Mouse (Mus musculus) R1 (cell line): ENCODE data around the gene Tbk1.

Experiments used
- DNase-seq: peaks from one replicate; pipeline ENCODE4 v3.0.0-alpha.2; 2018; ENCODE audit warnings: low read depth, low spot score

Gene Tbk1

DNA sequence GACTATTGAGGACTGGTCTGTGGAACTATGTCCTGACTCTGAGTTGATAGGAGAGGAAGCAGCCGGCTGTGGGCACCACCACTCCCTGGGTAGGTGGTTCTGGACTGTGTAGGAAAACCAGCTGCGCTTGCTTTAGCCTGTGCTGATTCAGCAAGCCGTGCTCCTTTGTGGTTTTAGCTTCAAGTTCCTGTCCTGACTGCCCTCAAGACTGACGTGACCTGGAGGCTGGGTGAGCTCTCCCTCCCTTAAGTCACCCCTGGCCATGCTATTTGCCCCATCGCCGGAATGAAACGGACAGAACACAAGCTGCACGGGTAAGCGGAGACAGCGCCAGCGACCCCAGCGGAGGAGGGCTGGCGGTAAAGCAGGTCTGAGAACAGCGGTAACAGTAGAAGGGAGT, 4.5 kb upstream of the Tbk1 start:
- no peak for DNase-seq

DNA sequence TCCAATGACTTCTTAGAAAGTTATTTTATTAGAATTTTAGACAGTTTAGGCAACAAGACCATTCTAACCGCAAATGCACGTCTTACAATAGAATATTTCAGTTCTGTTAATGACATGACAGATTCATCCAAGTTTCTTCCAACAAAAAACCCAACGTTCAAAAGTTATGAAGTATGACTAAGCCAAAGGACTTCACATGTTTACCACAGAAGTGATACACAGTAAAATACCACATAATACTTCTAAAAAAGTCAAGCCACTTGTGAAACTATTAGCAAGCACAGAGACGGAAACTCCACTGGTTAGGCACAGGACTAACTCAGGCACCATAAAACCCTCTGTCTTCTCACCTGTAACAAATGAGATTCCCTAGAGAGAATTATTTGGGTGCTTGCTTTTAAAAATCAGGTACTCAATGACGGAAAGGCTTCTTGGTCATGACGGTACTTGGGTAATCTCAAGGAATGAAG, 819 bp upstream of the Tbk1 start:
- no peak for DNase-seq

DNA sequence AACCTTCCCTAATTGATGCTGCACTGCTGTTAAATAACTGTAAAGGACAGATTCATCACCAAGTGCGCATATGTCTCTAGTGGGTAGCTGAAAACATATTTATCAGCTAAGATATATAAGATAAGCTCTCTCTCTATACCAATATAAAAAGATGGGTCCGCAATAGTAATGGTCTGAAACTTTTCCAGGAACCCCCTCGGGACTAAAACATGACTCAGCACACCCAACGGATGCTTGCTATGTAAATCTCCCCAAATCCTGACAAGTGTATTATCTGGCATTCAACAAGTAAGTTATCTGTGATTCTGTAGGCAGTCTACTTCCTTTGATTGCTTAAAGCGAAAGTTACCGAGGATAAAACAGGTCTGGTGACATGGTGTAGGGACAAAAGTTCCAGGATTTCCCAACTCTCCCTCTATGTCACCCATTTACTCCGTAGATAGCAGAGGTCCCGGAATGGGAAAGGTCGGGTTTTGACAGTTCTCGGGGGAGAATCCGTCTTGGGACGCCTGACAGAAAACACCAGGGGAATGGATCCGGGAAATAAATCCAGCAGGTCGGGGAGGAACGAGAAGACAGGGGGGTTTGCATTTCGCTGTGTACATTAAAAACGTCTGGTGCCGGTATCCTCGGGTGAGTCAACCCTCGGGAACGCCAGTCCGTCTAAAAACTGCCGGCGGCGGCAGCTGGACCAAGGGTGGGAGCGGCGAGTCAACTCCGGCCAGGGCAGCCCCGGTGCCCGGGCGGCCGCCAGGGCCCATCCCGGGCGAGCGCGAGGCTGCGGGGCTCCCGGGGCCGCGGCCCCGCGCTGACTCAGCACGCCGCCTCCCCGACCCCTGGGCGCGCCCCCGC, 570 bp downstream of the Tbk1 start:
- no peak for DNase-seq

DNA sequence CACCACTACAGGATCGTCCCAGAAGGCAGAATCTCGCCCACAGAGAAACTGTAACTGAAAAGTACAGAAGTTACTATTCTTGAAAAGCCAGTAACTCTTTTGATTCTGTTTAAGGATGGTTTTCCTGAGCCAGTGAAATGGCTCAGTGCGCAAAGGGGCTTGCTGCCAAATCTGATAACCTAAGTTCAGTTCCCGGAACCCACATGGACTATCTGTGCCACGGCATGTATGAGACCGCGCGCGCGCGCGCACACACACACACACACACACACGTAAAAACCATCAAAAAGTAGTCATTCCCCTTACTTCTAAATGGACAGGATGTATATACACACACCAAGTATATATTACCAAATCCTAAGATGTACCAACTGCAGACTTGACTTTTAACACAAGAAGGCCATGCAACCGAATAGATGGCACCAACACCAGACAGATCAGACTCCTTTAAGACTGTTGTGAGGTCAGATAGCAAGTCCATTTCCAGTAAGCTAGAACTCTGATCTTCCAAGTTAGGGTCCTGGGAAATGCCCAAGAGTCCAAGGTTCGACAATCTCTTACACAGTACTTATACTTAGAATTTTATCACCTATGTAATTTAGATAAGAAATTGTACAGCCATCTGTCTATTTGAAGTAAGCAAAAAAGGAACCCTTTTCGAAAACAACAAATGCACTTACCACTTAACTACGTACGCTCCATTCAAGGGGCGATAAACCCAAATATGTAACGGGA, 1.4 kb downstream of the Tbk1 start:
- DNase-seq = no peak

DNA sequence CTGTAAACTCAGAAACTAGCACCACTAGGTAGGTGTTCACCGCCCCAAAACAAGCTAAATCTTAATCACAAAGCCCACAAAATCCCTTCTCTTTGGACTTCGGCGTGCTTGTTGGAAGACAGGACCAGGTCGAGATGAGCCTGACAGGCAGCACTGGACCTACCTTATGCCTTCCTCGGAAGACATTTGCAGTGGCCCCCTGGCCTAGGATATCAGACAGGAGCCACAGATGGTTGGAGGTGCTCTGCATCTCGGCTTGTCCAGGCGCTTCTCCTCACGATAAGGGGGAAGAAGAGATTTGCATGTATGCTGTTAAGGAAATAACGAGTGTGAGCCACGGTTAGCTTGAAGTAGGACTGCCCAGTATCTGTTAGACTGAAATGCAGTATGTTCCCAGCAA, 2.6 kb downstream of the Tbk1 start:
- DNase-seq = no peak

DNA sequence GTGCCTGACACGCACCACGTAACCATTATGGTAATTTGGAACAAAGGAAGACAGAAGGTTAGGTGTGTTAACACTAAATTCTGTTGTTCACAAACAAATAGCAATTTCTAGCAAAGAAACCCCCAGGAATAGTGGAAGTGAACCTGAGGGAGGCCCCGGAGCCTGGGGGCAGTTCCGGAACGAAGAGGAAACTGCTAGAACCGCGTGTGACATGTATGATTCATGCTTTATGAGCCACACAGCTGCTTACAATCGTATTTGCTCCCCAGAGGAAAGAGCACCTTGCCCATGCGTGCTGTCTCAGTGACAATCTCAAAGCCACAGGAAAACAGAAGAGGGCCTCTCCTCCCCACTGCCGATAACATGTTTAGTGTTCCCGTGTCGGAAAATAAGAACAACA, 3.6 kb downstream of the Tbk1 start:
- no peak for DNase-seq

DNA sequence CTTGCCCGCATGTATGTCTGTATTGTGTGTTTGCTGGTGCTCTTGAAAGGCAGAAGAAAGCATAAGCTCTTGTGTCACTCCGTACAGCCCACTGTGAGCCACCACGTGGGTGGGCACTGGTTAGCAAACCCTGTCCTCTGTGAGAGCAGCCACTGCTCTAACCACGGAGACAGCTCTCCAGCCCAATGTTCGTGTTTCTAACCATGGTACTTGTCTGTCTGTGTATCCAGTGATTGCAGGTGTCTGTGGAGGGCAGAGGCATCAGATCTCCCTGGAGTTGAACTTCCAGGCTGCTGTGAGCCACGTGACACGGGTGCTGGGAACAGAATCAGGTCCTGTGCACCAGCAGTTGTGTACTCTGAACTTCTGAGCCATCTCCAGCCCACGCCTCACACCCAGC, 4.3 kb downstream of the Tbk1 start:
- no peak for DNase-seq

DNA sequence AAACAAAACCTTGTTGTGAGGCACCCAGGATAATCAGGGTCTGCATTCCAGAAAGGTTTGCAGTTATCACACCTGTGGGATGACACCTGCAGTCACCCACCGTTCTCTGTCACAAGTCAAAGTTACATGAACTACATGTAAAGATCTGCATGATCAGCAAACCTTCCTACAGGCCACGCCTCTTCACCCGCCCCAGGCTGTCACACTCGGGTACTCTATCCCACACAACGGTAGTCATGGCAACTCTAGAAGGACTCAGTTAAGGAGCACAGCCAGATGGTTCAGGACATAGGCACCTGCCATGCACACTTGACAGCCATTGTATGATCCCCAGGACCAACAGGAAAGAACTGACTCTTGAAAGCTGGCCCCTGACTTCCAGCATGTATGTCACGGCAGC, 5.2 kb downstream of the Tbk1 start:
- peak; percentile 82 for DNase-seq

DNA sequence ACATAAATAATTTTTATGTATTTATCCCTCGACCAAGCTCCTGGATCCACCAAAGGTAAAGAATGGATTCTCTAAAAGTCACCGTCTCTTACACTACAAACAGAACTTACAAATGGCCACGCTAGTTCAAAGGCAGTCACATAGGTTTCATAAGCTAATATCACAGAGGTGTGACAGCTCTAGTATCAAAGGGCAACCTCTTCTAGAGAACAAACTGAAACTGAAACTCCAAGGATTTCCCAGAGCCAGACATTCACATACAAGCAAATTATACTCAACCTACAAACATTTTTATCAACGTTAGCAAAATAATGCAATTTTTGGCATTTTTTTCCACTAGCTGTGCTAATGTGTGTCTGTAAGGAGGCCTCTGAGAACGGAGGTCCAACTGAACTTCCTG, 6.2 kb downstream of the Tbk1 start:
- DNase-seq = no peak

DNA sequence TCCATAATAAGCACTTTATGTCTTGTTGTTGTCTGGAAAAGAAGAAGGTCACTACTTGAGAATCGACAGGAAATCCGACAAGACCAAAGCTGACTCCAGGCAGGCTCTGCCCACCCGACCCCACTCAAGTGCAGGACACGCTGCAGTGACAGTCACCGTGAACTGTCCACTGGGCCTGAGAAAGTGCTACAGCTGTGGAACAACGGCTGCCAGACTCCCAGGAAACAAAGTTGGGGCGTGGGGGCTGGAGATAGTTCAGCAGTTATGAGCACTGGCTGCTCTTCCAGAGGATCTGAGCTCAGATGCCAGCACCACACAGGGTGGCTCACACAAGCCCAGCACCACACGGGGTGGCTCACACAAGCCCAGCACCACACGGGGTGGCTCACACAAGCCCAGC, 10.2 kb downstream of the Tbk1 start:
- DNase-seq = no peak

DNA sequence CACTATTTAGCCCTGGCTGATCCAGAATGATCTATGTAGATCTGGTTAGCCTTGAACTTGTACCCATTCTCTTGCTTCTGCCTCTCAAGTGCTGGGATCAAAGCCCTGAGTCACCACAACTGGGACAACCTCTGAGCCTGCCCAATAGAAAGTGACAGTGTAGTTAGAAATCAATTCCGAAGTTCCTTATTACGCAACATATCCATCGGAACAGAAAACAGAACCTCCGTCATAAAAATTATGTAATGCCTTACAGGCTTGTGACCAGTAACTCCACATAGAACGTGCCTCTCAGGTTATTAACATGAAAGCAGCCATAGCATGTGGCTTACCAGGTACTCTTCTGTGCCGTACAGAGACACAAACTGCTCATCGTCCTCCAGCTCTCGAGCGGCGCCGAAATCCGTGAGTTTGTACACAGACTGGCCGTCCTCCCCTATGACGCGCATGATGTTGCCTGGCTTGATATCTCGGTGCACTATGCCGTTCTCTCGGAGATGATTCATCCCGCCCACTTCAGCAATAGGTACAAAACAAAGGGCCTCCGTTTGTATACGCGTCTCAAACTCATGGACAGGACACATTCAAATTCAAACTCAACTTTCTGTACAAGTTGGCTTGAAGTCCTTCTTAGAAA, 15.0 kb downstream of the Tbk1 start:
- DNase-seq = no peak

DNA sequence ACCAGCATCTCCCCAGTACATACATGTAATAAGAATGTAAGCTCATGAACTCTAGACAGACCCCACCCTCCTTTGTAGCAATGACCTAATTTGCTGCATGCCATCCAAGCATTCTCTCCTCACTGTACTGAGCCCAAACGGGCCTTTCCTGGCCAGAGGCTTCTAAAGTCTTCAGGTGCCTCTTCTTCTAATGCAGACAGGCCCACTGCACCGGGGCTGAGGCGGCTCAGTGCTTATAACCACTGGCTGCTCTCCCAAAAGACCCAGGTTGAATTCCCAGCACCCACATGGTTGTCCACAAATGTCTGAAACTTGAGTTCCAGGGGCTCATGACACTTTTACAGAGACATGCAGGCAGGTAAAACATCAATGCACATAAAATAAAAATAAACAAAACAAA, 15.6 kb downstream of the Tbk1 start:
- DNase-seq = no peak

DNA sequence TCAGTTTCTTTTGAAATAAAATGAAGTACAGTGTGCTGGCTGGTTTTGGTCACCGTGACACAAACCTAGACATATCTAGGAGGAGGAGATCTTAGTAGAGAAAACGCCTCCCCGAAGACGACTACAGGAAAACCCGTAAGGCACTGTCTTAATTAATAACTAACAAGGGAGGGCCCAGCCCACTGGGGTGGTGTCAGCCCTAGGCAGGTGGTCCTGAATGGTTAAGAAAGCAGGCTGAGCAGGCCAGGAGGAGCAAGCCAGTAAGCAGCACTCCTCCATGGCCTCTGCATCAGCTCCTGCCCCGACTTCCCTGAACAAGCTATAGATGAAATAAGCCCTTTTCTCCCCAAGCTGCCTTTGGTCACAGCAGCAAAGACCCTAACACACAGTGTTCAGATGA, 16.8 kb downstream of the Tbk1 start:
- no peak for DNase-seq

DNA sequence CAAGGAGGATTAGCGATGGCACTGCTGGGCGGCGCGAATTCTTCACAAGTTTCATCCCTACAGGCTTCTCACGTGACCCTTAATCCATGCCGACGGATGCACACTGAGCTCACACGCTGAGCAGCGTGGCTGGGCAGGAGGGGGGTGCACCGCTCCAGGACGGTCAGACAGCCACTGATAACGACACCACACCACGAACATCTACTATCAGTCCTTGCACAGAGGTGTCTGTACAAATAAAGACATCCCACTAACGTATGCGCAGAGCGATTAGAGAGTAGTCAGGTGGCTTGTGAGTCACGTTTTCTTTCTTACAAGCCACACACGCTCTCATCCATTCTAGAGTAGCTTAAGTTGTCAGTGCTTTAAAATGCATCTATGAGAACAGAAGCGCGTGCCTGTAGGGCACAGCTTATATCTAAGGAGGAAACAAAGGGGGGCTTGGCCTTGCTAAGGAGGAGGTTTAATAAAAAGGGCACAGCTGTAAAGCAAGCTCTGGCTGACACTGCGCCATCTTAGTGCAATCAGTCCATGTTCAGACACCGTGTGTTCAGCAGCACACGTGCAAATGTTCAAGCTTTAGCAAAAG, 17.5 kb downstream of the Tbk1 start:
- peak; percentile 89 for DNase-seq

DNA sequence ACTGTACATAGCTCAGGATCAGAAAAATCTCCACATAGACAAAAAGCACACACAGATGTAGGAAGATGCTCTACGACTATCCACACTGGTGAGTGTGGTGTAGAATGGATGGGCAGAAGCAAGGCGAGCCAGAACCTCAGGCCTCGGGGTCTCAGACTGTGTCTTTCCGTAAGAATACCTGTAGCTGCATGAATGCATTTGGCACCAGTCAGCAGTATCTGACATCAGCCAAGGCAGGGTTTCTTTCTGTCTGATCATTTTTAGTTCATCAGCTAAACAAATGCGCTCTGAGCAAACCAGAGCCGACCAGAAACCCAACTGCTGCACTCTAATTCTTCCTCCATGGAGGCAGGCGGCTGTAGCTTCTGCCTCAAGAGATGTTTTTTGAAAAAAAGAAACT, 18.1 kb downstream of the Tbk1 start:
- DNase-seq = no peak

DNA sequence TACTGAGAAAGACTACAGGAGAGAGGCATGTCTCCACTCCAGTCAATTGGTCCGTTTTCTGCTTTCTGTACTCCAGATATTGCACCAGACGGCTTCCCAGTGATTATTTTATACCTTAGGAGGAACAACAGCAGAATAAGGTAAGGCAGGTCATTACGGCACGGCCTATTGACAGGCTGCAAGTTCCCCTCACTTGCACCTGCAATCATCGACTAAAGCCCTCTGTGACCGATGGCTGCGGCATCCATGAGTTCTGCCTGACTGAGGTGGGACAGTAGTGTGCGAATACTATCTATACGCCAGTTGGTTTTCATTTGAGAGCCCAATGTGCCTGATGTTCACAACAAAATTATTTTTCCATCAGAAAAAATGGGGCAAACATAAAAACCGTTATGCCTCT, 18.6 kb downstream of the Tbk1 start:
- no peak for DNase-seq

DNA sequence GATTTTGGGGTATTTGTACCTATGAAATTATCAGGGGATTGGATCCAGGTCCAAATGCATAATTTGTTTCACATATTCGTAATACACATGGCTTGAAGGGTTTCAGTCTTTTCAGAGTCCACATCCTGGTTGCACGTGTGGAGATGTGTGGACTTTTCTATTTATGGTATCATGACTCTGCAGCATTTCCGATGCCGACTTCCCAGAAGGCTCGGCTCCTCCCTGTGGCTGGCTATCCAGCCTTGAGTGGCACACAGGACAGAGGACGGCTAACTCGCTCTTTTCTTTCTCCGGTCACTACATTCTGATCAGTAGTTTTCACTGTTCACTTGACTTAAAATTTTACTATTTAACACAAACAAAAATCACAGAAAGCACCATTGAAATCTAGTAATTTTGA, 22.1 kb downstream of the Tbk1 start:
- no peak for DNase-seq

DNA sequence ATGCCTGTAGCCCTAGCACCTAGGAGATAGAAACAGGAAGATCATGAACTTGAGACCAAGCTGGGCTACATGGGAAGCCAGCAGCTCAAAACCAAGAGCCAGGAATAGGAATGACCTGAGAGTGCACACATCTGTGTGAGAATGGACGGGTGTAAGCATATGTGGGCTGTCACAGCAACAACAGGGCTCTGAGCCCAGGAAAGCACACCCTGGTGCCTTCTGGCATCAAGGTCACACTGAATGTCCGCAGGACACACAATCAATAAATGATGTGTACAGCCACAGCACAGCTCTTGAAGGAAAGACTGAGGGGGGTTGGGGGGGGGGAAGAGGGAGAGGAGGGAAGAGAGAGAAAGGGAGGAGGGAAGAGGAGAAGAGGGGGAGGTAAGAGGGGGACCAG, 28.4 kb downstream of the Tbk1 start:
- DNase-seq = no peak

DNA sequence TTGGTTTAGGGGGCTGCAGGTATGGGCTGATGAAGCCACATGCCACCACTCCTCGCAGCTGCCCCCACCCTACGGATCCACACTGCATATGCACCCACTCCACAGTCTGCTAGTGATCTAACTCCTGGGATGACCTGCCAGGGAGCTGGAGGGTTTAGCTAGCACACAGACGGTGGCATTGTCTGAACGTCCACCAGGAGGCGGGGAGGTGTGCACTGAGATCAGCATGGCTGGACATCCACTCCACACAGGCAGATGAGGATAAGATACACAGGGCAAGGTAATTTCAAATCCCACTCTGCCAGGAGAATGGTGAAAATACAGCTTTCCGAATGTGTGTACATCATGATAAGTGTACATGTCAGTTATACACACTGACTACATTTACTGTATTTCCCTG, 30.3 kb downstream of the Tbk1 start:
- DNase-seq = peak; percentile 64

DNA sequence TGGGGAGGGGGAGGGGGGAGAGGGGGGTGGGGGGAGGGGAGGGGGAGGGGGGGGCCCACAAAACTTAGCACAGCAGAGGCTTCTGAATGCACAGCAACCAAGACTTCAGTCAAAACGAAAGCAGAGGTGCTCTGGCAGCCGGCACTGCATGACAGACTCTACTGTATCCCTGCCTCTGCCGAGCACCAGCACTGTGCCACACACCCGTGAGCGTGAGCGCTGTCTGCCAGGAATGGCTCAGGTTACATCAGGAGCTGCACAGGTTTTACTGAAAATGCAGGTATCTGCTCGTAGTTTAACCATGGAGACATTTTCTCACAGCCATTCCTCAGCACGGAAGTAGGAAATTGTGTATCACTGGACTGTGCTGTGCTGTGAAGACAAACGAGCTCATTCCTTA, 36.3 kb downstream of the Tbk1 start:
- DNase-seq = no peak

DNA sequence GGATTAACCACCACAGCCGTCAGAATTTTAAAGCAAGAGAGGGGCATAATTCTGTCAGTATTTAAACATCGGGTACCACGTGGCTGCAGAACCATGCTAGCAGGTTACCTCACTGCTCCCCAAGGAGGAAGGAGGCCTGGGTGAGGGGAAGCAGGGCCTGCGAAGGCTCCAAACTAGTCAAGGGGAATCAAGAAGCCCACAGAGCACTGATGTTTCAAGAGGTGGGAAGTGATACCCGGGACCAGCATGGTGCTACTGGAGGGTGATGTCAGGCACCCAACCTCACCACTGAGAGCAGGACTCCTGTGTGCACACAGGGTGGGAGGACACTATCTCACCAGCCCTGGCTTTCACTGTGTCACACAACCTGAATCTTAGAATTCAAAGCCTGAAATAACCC, 36.9 kb downstream of the Tbk1 start:
- no peak for DNase-seq

DNA sequence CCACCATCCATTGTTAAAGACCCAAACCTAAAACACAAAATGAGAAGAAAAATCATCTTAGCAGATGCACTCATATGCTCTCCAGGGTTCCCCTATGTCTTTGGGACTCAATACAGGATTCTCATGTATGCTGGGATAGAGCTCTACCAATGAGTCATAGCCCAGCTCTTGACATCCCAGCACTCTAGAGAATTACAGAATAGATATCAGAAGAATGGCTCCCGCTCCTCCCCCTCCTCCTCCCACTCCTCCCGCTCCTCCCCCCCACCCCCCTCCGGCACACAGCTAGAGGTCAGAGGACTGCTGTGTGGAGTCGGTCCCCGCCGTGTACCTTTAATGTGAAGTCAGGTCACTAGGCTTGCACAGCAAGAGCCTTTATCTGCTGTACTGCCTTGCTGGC, 39.4 kb downstream of the Tbk1 start:
- DNase-seq = no peak
